Mouse (Mus musculus) C2C12 (cell line): ENCODE results near the gene Tor3a. TPM values are rescaled to one million over a fixed set of nuclear protein-coding genes. Genes with fewer than 3 reads are reported as not detected.

Experiments
- H3K27me3 ChIP-seq: one replicate; pipeline ENCODE4 v1.6.1; 2011; ENCODE audit not compliant: control insufficient read depth, insufficient read depth, insufficient read length
- H3K36me3 ChIP-seq: one replicate; pipeline ENCODE4 v1.6.1; 2011; ENCODE audit not compliant: control insufficient read depth, insufficient read depth
- H3K4me3 ChIP-seq: one replicate; pipeline ENCODE4 v1.5.1; 2011; ENCODE audit warnings: mild to moderate bottlenecking, control low read depth; ENCODE audit not compliant: poor library complexity, insufficient read depth, severe bottlenecking
- H3K79me2 ChIP-seq: one replicate; pipeline ENCODE4 v1.6.1; 2011; ENCODE audit not compliant: control insufficient read depth, insufficient read depth
- H3K79me3 ChIP-seq: one replicate; pipeline ENCODE4 v1.6.1; 2011; ENCODE audit warnings: low read depth, control low read depth
- H3ac ChIP-seq: one replicate; pipeline ENCODE3; 2011; ENCODE audit warnings: low read depth; ENCODE audit not compliant: control insufficient read depth, insufficient read length
- CEBPB ChIP-seq: IDR thresholded peaks from one replicate; pipeline ENCODE4 v1.6.1; 2011; ENCODE audit warnings: low read depth, mild to moderate bottlenecking, control low read depth, moderate library complexity
- CTCF ChIP-seq: IDR thresholded peaks from one replicate; pipeline ENCODE4 v1.5.1; 2011; ENCODE audit not compliant: control insufficient read depth, insufficient read depth, insufficient read length
- FOSL1 ChIP-seq: IDR thresholded peaks from one replicate; pipeline ENCODE4 v1.8.0; 2011; ENCODE audit warnings: mild to moderate bottlenecking, low read length; ENCODE audit not compliant: poor library complexity, insufficient read depth, severe bottlenecking
- MAX ChIP-seq: IDR thresholded peaks from one replicate; pipeline ENCODE4 v1.6.1; 2011; ENCODE audit warnings: mild to moderate bottlenecking, control low read depth
- MYOD1 ChIP-seq: IDR thresholded peaks from one replicate; pipeline ENCODE4 v1.6.1; 2011; ENCODE audit warnings: low read depth; ENCODE audit not compliant: control insufficient read depth, insufficient read length
- MYOG ChIP-seq: IDR thresholded peaks from one replicate; pipeline ENCODE4 v1.6.1; 2011; ENCODE audit not compliant: control insufficient read depth, insufficient read length; ENCODE audit errors: extremely low read depth
- USF1 ChIP-seq: IDR thresholded peaks from one replicate; pipeline ENCODE4 v1.6.1; 2011; ENCODE audit warnings: low read depth, mild to moderate bottlenecking, control low read depth, moderate library complexity
- polyA plus RNA-seq: library from polyadenylated mRNA; unstranded; fragments of >200 nt; fragmentation: generic; extraction: Trizol; gene quantifications from one replicate; pipeline ENCODE4 v1.2.1, GENCODE M21; 2012; ENCODE audit warnings: missing spikeins

The Tor3a gene
- polyA plus RNA-seq, 1 experiment, result 10.6 TPM

DNA sequence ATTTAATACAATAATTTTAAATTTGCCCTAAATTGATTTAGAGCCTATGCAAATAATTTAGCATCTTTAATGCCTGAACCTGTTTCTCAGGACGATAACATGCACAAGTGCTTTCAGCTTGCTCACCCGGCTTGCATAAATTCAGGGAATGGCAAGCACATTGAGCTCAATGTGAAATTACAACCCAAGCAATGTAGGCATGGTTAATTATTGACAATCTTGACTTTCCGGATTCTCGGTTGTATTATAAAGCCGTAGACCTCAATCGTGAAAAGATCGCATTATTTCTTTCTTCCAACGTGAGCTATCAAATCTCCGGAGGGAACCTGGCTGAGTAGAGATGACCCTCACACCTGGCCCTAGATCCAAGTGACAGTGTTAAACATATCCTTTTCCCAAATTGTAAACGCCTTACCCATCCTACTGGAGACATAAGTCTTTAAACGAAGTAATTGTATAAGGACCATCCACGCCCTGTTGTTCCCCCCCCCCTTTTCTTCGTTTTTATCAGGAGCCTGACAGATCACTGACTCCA lies 43.7 kb upstream of the Tor3a start:
- Histone ChIP-seq H3K79me3 (peaks cover 9% of the 10 kb centered on the region), H3K27me3 (no peaks in the 10 kb centered on the region)

DNA sequence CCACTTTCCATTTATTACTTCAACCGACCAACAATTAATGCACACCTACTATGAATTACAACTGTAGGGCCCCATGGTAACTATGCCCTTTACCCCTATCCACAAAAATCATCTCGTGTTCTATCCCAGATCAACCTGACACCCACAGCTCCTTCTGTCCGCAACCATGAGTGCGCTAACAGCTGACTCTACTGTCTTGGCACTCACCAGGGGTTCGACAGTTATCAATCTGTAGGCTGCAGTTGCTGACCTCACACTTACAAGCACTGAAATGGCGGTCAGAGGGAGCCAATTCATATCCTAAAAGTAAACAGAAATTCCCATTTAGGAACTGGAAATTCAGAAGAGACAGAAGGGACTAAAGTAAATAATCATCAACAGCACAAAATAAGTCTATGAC lies 42.5 kb upstream of the Tor3a start:
- no peaks in the 10 kb centered on the region for H3K27me3 ChIP-seq
- H3K79me2 ChIP-seq, result peaks cover 50% of the 10 kb centered on the region
- H3K79me3 ChIP-seq, result peaks cover 14% of the 10 kb centered on the region
- H3K36me3 ChIP-seq, result no peaks in the 10 kb centered on the region
- no peak for TF ChIP-seq MYOG
- no peak for TF ChIP-seq MYOD1
- no peak for TF ChIP-seq FOSL1
- TF ChIP-seq CTCF, result no peak
- no peak for TF ChIP-seq USF1
- TF ChIP-seq CEBPB, result no peak
- no peak for TF ChIP-seq MAX
- H3ac ChIP-seq, result no peak overlapping the region
- no peak overlapping the region for H3K4me3 ChIP-seq

More for the DNA sequence above, 43.7 kb upstream of the Tor3a start:
- H3K4me3 ChIP-seq, result peak overlapping the region; percentile 78
- H3K36me3 ChIP-seq, result no peaks in the 10 kb centered on the region
- peak overlapping the region; percentile 86 for H3ac ChIP-seq
- TF ChIP-seq USF1 (no peak), MYOD1 (no peak), CTCF (no peak), FOSL1 (no peak), MAX (no peak), CEBPB (no peak), MYOG (no peak)
- H3K79me2 ChIP-seq, result peaks cover 50% of the 10 kb centered on the region

DNA sequence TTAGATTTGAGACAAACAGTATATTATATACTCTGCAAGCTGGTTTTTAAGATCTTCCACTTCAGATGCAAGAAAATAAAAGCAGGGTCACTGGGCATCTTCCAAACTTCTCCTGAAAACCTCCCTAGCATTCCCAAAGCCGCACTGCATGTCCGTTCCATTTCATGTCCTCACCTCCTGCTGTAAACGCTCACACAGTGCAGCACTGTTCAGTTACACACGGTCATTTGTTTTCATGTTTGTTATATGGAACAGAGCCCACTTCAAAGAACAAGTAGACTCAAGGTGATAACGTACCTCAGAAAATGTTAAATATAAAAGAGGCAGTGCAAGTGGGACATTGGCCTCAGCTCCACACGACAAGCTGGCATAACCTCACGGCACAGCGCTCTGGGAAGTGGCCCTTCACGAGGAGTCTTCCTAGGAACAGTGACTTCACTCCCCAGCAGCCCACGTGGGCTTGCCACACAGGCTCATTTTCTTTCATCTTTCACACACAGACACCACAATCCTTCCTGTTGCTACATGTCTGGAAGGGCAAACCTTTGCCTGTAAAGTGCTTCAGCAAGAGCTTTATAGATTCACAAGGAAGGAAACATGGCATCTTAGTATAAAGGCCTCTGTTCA lies 36.4 kb upstream of the Tor3a start:
- Histone ChIP-seq H3K4me3 (no peak overlapping the region), H3K27me3 (no peaks in the 10 kb centered on the region), H3K79me2 (peaks cover 23% of the 10 kb centered on the region), H3K36me3 (peaks cover 3% of the 10 kb centered on the region), H3ac (no peak overlapping the region), H3K79me3 (peaks cover 11% of the 10 kb centered on the region)
- TF ChIP-seq FOSL1 (no peak), CTCF (no peak), CEBPB (no peak), MYOG (no peak)

DNA sequence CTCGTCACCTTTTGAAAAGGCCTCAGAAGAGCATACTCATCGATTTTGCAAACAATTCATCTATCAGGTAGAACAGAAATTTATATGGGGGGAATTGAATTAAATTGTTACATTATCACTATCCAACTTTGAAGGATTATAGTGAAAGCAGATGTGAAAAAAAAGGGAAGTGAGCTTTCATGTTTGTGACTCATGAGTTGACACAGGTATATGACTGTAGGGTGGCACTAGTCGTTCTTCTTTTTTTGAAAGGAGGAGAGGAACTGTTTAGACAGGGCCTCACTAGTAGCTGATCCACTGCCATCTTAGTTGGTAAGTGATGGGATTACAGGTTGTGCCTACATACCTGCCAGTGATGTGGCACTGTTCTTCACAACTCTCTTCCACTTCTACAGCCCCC lies 34.5 kb upstream of the Tor3a start:
- H3K27me3 ChIP-seq, result no peaks in the 10 kb centered on the region
- H3K4me3 ChIP-seq, result no peak overlapping the region
- peaks cover 13% of the 10 kb centered on the region for H3K36me3 ChIP-seq
- H3K79me2 ChIP-seq, result peaks cover 6% of the 10 kb centered on the region
- H3K79me3 ChIP-seq, result peaks cover 11% of the 10 kb centered on the region
- no peak overlapping the region for H3ac ChIP-seq
- TF ChIP-seq FOSL1, result no peak
- no peak for TF ChIP-seq MYOG
- no peak for TF ChIP-seq MYOD1
- no peak for TF ChIP-seq USF1
- TF ChIP-seq CTCF, result no peak
- no peak for TF ChIP-seq MAX

DNA sequence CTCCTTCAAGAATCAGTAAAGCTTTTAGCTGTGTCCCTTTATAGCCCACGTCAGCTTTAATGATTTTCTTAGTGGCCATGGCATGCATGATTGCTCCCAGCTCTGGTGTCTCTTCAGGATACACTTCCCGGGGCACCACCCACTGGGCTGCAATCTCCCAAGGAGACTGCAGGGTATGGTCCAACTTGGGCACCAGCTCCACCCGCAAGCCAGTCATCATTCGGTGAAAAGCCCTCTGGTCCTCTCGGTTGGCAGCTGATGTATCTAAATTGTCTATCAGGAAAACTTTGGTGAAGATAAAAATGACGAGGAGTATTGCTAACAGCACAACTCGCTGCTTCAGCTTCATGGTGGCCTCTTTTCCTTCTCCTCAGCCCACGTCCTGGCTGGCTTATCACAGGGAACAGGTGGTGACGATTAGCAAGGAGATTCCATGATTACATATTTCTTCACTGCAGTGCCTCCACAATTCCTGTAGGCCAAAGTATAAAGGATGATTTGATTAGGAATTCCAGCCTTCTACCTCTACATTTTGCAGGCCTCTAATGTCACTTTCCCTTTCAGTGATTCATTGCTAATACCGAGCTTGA lies 31.6 kb upstream of the Tor3a start:
- Histone ChIP-seq H3K79me3 (no peaks in the 10 kb centered on the region), H3K79me2 (no peaks in the 10 kb centered on the region), H3K4me3 (no peak overlapping the region), H3ac (no peak overlapping the region), H3K27me3 (no peaks in the 10 kb centered on the region), H3K36me3 (peaks cover 18% of the 10 kb centered on the region)
- no peak for TF ChIP-seq USF1
- no peak for TF ChIP-seq CTCF
- no peak for TF ChIP-seq FOSL1
- TF ChIP-seq MYOG, result no peak
- no peak for TF ChIP-seq MYOD1
- no peak for TF ChIP-seq CEBPB
- no peak for TF ChIP-seq MAX

DNA sequence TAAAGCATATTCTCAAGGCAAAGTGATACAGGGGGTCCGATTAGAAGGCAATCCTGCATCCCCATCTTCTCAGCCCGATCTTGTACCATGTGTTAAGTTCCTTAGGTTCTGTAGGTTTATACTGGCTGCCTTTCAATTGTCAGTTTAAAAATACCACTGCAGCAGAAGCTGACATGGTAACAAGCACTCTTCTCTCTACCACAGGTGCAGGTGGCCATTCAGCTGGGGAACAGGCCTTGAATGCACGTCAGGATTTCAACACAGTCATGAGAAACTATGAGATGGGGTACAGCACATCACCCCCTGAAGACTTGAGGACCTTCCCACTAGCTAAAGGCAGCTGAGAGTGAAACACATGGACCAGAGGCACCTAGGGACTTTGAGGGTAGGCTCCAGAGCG lies 29.3 kb upstream of the Tor3a start:
- no peaks in the 10 kb centered on the region for H3K79me2 ChIP-seq
- no peak overlapping the region for H3ac ChIP-seq
- TF ChIP-seq FOSL1 (no peak), MAX (no peak), USF1 (no peak)
- H3K36me3 ChIP-seq, result peaks cover 24% of the 10 kb centered on the region
- H3K27me3 ChIP-seq, result no peaks in the 10 kb centered on the region
- no peak overlapping the region for H3K4me3 ChIP-seq
- no peaks in the 10 kb centered on the region for H3K79me3 ChIP-seq
